Mouse (Mus musculus) testis, adult 2 months (tissue): ENCODE data around the gene Pkp3. TPM values are rescaled to one million over a fixed set of nuclear protein-coding genes. Genes with fewer than 3 reads are reported as not detected.
"Not testable (repeated sequence)": the region's sequence is repeated elsewhere in the genome, so short reads cannot be mapped to it uniquely, and the experiment has no call there.

Experiments
- H3K27ac ChIP-seq: fragments of 200-500 bp; 2 replicates; pipeline ENCODE4 v1.5.1; 2012; ENCODE audit warnings: low read depth, low read length; ENCODE audit not compliant: control insufficient read depth, insufficient read depth
- H3K27me3 ChIP-seq: fragments of 200-500 bp; 2 replicates; pipeline ENCODE4 v1.6.1; 2012; ENCODE audit warnings: mild to moderate bottlenecking, low read length, moderate library complexity; ENCODE audit not compliant: control insufficient read depth, insufficient read depth
- H3K36me3 ChIP-seq: fragments of 200-500 bp; 2 replicates; pipeline ENCODE4 v1.6.1; 2012; ENCODE audit warnings: mild to moderate bottlenecking, low read length; ENCODE audit not compliant: control insufficient read depth, insufficient read depth
- H3K4me1 ChIP-seq: fragments of 200-500 bp; 2 replicates; pipeline ENCODE4 v1.6.1; 2012; ENCODE audit warnings: low read length; ENCODE audit not compliant: control insufficient read depth, insufficient read depth
- H3K4me3 ChIP-seq: fragments of 200-500 bp; 2 replicates; pipeline ENCODE4 v1.5.1; 2012; ENCODE audit warnings: low read depth, mild to moderate bottlenecking, low read length, moderate library complexity, mixed read lengths; ENCODE audit not compliant: control insufficient read depth
- CTCF ChIP-seq: fragments of 200-500 bp; IDR thresholded peaks from 2 replicates; pipeline ENCODE4 v1.5.1; 2012; ENCODE audit warnings: low read depth, mild to moderate bottlenecking, inconsistent platforms, low read length, moderate library complexity; ENCODE audit not compliant: control insufficient read depth, insufficient read depth, insufficient replicate concordance
- POLR2A ChIP-seq: fragments of 200-500 bp; IDR thresholded peaks from 2 replicates; pipeline ENCODE4 v1.6.1; 2012; ENCODE audit warnings: low read depth, mild to moderate bottlenecking, inconsistent platforms, low read length, moderate library complexity; ENCODE audit not compliant: control insufficient read depth
- polyA plus RNA-seq: library from polyadenylated mRNA; depleted of rRNA; stranded (reverse); fragments of >200 nt; gene quantifications from 2 replicates; pipeline ENCODE4 v1.2.3, GENCODE M21; 2012; rRNA removed

The Pkp3 gene
- 0.83 and 0.84 TPM in 2 replicates for polyA plus RNA-seq

- H3K4me1 ChIP-seq: peaks cover 6% of the 10 kb centered on the region
- no peaks in the 10 kb centered on the region for H3K27me3 ChIP-seq
- no peaks in the 10 kb centered on the region for H3K36me3 ChIP-seq
- H3K27ac ChIP-seq: no peak within 1 kb of the TSS
- TF ChIP-seq POLR2A (no peak), CTCF (no peak)
- no peak within 1 kb of the TSS for H3K4me3 ChIP-seq
These were observed at the start of gene Pkp3 for GRCm38 (mm10) chr7:141077841-141078240. Gene Pkp3, plus strand, starts transcription at chr7:141078218.

DNA sequence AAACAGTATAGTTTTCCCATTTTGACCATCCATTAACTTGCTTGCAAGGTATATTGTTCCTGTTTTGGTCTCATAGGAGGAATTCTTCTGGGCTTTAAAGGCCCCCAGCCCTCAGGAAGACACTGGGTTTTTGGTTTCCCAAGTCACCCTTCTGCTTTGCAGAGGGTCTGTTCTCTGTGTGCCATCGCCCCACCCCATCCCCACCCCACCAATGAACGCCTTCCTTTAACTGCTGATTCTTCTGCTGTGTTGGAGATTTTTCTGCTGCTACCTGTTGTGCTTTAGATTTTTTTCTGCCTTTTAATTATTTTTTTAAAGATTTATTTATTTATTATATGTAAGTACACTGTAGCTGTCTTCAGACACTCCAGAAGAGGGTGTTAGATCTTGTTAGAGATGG is 49.2 kb upstream of the Pkp3 start, which contains the start of gene Gm17387:
Gm17387 (plus strand) TSS at position 301 of the 400 bp plus-strand sequence.
- H3K4me1 ChIP-seq: 0 out of 2 replicates have a peak, but pooled peaks cover 2% of the 10 kb centered on the region
- H3K4me3 ChIP-seq: no peak within 1 kb of the TSS
- TF ChIP-seq CTCF (no peak), POLR2A (no peak)
- H3K27me3 ChIP-seq: no peaks in the 10 kb centered on the region
- no peak within 1 kb of the TSS for H3K27ac ChIP-seq
- no peaks in the 10 kb centered on the region for H3K36me3 ChIP-seq

GRCm38 (mm10) chr7:141030390-141030789 is 47.6 kb upstream of the Pkp3 start:
- Histone ChIP-seq H3K36me3 (no peaks in the 10 kb centered on the region), H3K4me1 (0 out of 2 replicates have a peak, but pooled peaks cover 2% of the 10 kb centered on the region), H3K27ac (no peak overlapping the region), H3K4me3 (no peak overlapping the region), H3K27me3 (no peaks in the 10 kb centered on the region)
- TF ChIP-seq CTCF (no peak), POLR2A (no peak)

- 0 out of 2 replicates have a peak, but pooled peaks cover 2% of the 10 kb centered on the region for H3K4me1 ChIP-seq
- H3K27me3 ChIP-seq: no peaks in the 10 kb centered on the region
- H3K36me3 ChIP-seq: no peaks in the 10 kb centered on the region
- no peak overlapping the region for H3K4me3 ChIP-seq
- no peak for TF ChIP-seq POLR2A
- TF ChIP-seq CTCF: no peak
- no peak overlapping the region for H3K27ac ChIP-seq
These were observed 45.4 kb upstream of the Pkp3 start for GRCm38 (mm10) chr7:141032458-141033167.

- not testable (repeated sequence) for H3K27me3 ChIP-seq, H3K27ac ChIP-seq, H3K4me3 ChIP-seq, H3K4me1 ChIP-seq, H3K36me3 ChIP-seq
These were observed 41.4 kb upstream of the Pkp3 start for GRCm38 (mm10) chr7:141036624-141037023.

GRCm38 (mm10) chr7:141038090-141039032 is 39.7 kb upstream of the Pkp3 start:
- Histone ChIP-seq H3K27ac (no peak overlapping the region), H3K4me1 (peaks cover 3% of the 10 kb centered on the region; the same call in 1 of the 2 replicates), H3K27me3 (no peaks in the 10 kb centered on the region), H3K36me3 (no peaks in the 10 kb centered on the region), H3K4me3 (no peak overlapping the region)
- TF ChIP-seq CTCF (no peak), POLR2A (no peak)
